Mouse (Mus musculus) neutrophil, adult 59 days (primary cell): Measurements from ENCODE around the gene Sh2d5. TPM values are rescaled to one million over a fixed set of nuclear protein-coding genes. Genes with fewer than 3 reads are reported as not detected.

Experiments used
- total RNA-seq, 2 experiments: library from RNA; stranded (reverse); gene quantifications; 1 replicate in 1 of 2; 2 replicates in 1 of 2; pipeline ENCODE4 v1.2.4; 2023

The Sh2d5 gene
- total RNA-seq: 1 to 10 TPM; 3.2 to 4.4 TPM

DNA sequence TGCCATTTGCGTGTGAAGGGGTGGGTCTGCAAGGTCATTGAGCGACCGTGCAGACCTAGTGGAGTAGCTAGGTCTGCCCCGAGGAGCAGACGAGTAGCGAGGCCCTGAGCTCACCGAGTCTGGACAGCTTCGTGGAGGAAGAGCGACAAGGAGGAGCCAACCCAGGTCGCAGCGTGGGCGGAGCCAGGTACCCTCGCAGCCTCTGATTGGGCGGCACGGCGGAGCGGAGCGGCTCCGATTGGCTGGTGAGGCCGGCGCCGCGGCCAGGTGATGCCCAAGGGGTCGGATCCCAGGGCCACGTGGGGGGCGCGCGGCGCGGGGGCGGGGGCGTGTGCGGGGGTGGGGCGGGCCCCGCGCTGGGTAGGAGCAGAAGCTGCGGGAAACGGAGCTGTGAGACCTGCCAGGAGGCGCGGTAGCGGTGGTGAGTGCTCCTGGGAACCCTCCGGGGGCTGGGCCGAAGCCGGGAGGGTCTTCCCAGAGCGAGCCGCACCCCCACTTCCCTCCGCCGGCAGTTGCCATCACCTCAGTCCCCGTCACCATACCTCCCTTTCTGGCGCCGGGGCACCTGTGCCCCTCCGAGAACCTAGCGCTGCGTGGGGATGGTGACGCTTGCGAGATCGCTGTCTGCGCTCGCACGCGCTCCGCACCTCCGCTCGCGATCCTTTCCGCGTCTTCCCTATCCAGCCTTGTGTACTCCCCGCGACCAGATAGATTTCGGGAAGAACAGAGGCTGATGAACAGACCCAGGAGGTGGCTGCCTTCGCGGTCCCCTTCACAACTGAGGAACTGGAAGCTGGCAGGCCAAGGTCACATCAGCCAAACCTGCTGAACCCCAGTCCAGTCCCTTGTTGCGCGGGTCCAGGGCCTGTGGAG, at the start of gene Sh2d5, which contains the start of gene Kif17:
Gene Sh2d5, plus strand, starts transcription at position 316 of the 873 bp plus-strand sequence.
Gene Kif17, plus strand, starts transcription at position 348 of the 873 bp plus-strand sequence.

DNA sequence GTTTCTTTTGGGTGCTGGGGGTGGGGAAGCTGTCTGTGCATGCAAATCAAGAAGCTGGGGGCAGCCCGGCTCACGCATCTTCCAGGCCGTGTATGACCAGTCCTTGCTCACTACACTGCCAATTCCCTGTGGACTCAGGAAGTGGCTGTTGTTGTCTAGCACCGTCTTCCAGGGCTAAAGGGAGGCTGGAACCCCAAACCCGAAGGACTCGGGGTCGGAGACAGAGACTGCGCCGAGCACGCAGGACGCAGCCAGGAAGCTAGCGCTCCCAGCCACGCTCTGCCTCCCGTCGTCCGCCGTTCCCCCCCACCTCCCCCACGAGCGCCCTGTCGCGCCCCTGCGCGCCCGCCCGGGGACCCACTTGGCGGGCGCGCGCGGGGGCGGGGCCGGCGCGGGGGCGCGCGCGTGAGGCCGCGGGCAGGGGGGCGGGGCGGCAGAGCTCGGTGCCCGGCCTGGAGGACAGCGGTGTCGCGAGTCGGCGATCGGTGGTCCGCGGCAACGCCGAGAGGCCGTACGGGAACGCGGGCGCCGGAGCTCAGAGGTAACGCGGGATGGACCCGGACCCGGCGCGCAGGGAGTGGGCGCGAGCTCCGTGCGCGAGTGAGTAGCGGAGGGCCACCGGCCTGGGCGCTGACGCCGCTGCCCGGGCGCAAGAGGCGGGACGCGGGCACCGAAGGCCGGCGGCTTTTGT, 33.9 kb upstream of the Sh2d5 start, which contains the start of gene Hp1bp3:
Gene Hp1bp3, plus strand, starts transcription at position 97 of the 691 bp plus-strand sequence.

DNA sequence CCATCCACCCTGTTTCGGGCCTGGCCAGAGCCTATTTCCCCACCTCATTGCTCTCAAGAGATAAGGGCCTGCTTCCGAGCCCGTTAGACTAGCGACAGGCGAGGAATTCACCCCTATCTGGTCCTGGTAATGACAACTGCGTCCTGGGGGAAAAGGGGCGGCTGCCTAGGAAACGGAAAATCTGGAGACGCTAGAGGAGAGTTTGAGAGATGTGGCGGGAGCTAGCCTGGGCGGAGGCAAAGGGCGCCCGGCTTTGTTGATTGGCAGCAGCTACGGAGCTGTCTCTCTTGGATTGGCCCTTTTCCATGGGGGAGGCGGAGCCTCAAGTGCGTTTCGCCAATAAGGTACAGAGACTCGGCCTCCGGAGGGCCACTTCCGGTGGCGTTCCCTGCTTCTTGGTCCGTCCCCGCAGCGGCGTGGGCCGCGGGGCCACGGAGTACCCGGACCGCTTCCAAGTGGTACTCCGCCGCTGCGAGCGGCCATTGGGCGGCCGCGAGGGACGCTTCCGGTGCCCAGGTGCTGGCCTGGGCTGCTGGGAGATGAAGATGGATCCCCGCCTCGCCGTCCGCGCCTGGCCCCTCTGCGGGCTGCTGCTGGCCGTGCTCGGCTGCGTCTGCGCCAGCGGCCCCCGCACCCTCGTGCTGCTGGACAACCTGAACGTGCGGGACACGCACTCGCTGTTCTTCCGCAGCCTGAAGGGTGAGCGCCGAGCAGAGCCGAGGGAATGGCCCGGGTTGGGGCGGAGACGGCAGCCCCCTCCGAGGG, 54.3 kb downstream of the Sh2d5 start, which contains the start of gene Ddost:
Gene Ddost, plus strand, starts transcription at position 391 of the 765 bp plus-strand sequence.

Other genes with a start within 250 kb of the Sh2d5 start
- gene Hp1bp3, start 34.1 kb upstream of the Sh2d5 start, total RNA-seq: 100 to 1,000 TPM; 113 to 126 TPM
- 1 to 10 TPM; 1.7 to 1.9 TPM for gene Kif17, start within 50 bp of the Sh2d5 start, total RNA-seq
- 10 to 100 TPM; 71.7 to 81.7 TPM for gene Ddost, start 54.3 kb downstream of the Sh2d5 start, total RNA-seq
- 10 to 100 TPM; 37.8 to 41.2 TPM for gene Pink1, start 75.9 kb downstream of the Sh2d5 start, total RNA-seq
- gene Cda, start 117.6 kb downstream of the Sh2d5 start, total RNA-seq: not detected
- gene Fam43b, start 146.1 kb downstream of the Sh2d5 start, total RNA-seq: not detected
- gene Mul1, start 184.3 kb downstream of the Sh2d5 start, total RNA-seq: 10 to 100 TPM; 21.8 to 24.9 TPM
- under 1 TPM; 0.20 to 0.22 TPM for gene Camk2n1, start 203.9 kb downstream of the Sh2d5 start, total RNA-seq